22 mouse cellular contexts compared by ENCODE assay signal in the genomic region with DNA sequence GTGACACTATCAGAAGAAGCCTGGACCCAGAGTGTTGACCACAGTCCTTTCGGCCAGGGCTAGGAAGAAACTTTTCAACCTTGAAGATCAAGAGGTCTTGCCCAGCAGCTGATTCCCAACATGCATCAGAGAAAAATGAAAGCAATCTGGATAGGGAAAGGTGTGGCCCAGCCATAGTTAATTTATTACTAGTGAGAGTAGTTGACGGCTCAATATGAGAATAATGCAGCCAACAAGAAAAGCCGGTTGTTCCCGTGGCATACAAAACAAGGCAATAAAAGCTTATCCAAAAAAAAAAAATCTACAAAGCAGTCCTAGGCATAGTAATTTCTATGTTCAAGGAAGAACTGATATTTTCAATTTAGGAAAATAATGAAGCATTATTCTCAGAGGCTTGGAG. TPM values are rescaled to one million over a fixed set of nuclear protein-coding genes. Genes with fewer than 3 reads are reported as not detected.
DNase-seq lines count a peak whose midpoint lies in the region; ATAC-seq lines count a peak whose summit lies in the region.
"Had no signal": no experiment of that assay in that cellular context is flagged by ENCODE, and none has a peak within 500 bp of the region (broad histone marks: within the 10 kb centered on the region; RNA-seq: fewer than 3 reads in every experiment).

No protein-coding gene starts in this region.

- peak overlapping the region; percentile 47; the same call in 1 of the 2 replicates for H3K27ac ChIP-seq in kidney, embryonic 16.5 days (ENCODE audit: low read length)
- H3K27ac ChIP-seq in kidney, embryonic 14.5 days (ENCODE audit: low read depth, low read length): no peak overlapping the region
- H3K27ac ChIP-seq: embryonic facial prominence, embryonic 12.5 days; forebrain, embryonic 15.5 days; heart, embryonic 10.5 days had no signal

- no peak for ATAC-seq in kidney, embryonic 16.5 days (ENCODE audit: low FRiP score, low TSS enrichment)
- no peak for ATAC-seq in kidney, embryonic 14.5 days (ENCODE audit: low FRiP score, low TSS enrichment)
- ATAC-seq: CD4-positive, CD25-positive, alpha-beta regulatory T cell, adult 4 months; forebrain, embryonic 15.5 days had no signal

- H3K27me3 ChIP-seq in kidney, embryonic 16.5 days (ENCODE audit: insufficient read depth, low read length): no peaks in the 10 kb centered on the region
- no peaks in the 10 kb centered on the region for H3K27me3 ChIP-seq in kidney, embryonic 14.5 days (ENCODE audit: control insufficient read depth, insufficient read depth, low read length)
- H3K27me3 ChIP-seq: embryonic facial prominence, embryonic 12.5 days; forebrain, embryonic 15.5 days had no signal

- H3K36me3 ChIP-seq in kidney, embryonic 16.5 days (ENCODE audit: insufficient read depth, low read length): no peaks in the 10 kb centered on the region
- no peaks in the 10 kb centered on the region for H3K36me3 ChIP-seq in kidney, embryonic 14.5 days (ENCODE audit: control insufficient read depth, insufficient read depth, low read length)
- H3K36me3 ChIP-seq: embryonic facial prominence, embryonic 12.5 days; forebrain, embryonic 15.5 days; G1E; heart, embryonic 10.5 days had no signal

- no peaks in the 10 kb centered on the region for H3K9me3 ChIP-seq in kidney, embryonic 16.5 days (ENCODE audit: low read length)
- no peaks in the 10 kb centered on the region for H3K9me3 ChIP-seq in kidney, embryonic 14.5 days (ENCODE audit: control insufficient read depth, low read length)
- H3K9me3 ChIP-seq: embryonic facial prominence, embryonic 12.5 days; forebrain, embryonic 15.5 days; G1E; heart, embryonic 10.5 days had no signal

- no peak overlapping the region for H3K4me3 ChIP-seq in kidney, embryonic 16.5 days (ENCODE audit: low read length)
- no peak overlapping the region for H3K4me3 ChIP-seq in kidney, embryonic 14.5 days (ENCODE audit: low read length)
- H3K4me3 ChIP-seq: embryonic facial prominence, embryonic 12.5 days; forebrain, embryonic 15.5 days; heart, embryonic 10.5 days had no signal

- no peaks in the 10 kb centered on the region for H3K4me1 ChIP-seq in kidney, embryonic 16.5 days (ENCODE audit: insufficient read depth, low read length)
- H3K4me1 ChIP-seq in kidney, embryonic 14.5 days (ENCODE audit: control insufficient read depth, insufficient read depth, low read length): no peaks in the 10 kb centered on the region
- H3K4me1 ChIP-seq: embryonic facial prominence, embryonic 12.5 days; forebrain, embryonic 15.5 days; heart, embryonic 10.5 days had no signal

- no peak overlapping the region for H3K4me2 ChIP-seq in kidney, embryonic 16.5 days (replicated peaks; ENCODE audit: low read depth, low read length)
- H3K4me2 ChIP-seq in kidney, embryonic 14.5 days (replicated peaks; ENCODE audit: low read depth, low read length): no peak overlapping the region
- H3K4me2 ChIP-seq: embryonic facial prominence, embryonic 12.5 days; forebrain, embryonic 15.5 days had no signal

- 74% methylated on average over 4 of the region's 4 CpGs for WGBS in kidney, embryonic 16.5 days
- 77% methylated on average over 4 of the region's 4 CpGs for WGBS in kidney, embryonic 14.5 days

- no peak overlapping the region for H3K9ac ChIP-seq in kidney, embryonic 16.5 days (replicated peaks; ENCODE audit: low read length)
- no peak overlapping the region for H3K9ac ChIP-seq in kidney, embryonic 14.5 days (ENCODE audit: low read depth, low read length)
- H3K9ac ChIP-seq: embryonic facial prominence, embryonic 12.5 days; forebrain, embryonic 15.5 days had no signal

- peak; percentile 32 for DNase-seq in kidney, adult 11 months
- no peak for DNase-seq in kidney, adult 8-10 months
- DNase-seq in urinary bladder, postnatal 14 days (ENCODE audit: low spot score): peak; percentile 44
- no peak for DNase-seq in urinary bladder, postnatal 25 days (ENCODE audit: low spot score)
- DNase-seq in cerebellum, adult 11 months: no peak
- DNase-seq in thymus, postnatal 4 days: no peak
- DNase-seq: adrenal gland, adult 8-10 months; adrenal gland, postnatal 36 days; B cell, adult 2 months; cerebellum, adult 8-10 months; cerebellum, postnatal 14 days; gastrocnemius, postnatal 10 days; heart, adult 18-20 months; heart, postnatal 10 days; heart, postnatal 4 days had no signal

RNA-seq across cellular contexts. Expression of a gene that starts 16.5 kb away (rescaled TPM):
- polyA plus RNA-seq in kidney, embryonic 16.5 days (2015; fragmentation: Nextera tagmentation; extraction: Ambion mirVana): 2.4 and 3.7 TPM in 2 replicates
- polyA plus RNA-seq in kidney, embryonic 14.5 days (2014; fragmentation: Nextera tagmentation; extraction: Ambion mirVana): 2.0 and 2.1 TPM in 2 replicates
- polyA plus RNA-seq: CD4-positive, CD25-positive, alpha-beta regulatory T cell, adult 4 months; G1E had no signal

Comparison
In these comparisons a context has a peak if more than half of its experiments do, and no peak if none do; other contexts are left out.
1. DNase-seq: peak in kidney, adult 11 months (single experiment) and urinary bladder, postnatal 14 days (single experiment); none in kidney, adult 8-10 months (0 of 2), urinary bladder, postnatal 25 days (single experiment), cerebellum, adult 11 months (single experiment) and thymus, postnatal 4 days (single experiment).